Mouse (Mus musculus) lung, postnatal 0 days (tissue): Measurements from ENCODE around the gene H2-M5. TPM values are rescaled to one million over a fixed set of nuclear protein-coding genes. Genes with fewer than 3 reads are reported as not detected.

ENCODE experiments used
- ATAC-seq: fragments of 200-750 bp; cut with Nextera tagmentation; 2 replicates; pipeline ENCODE4 v1.8.0; 2017; ENCODE audit warnings: moderate library complexity
- DNase-seq: peaks from one replicate; pipeline ENCODE4 v3.0.0-alpha.2; 2016; ENCODE audit warnings: low spot score
- H3K27ac ChIP-seq: fragments of 300-500 bp; sonication (generic); 2 replicates; pipeline ENCODE4 v1.5.1; 2014; ENCODE audit warnings: antibody characterized with exemption, mild to moderate bottlenecking, low read length, mixed read lengths
- H3K27me3 ChIP-seq: fragments of 300-500 bp; sonication (generic); replicated peaks from 2 replicates; pipeline ENCODE4 v1.6.1; 2014; ENCODE audit warnings: low read length, mixed read lengths; ENCODE audit not compliant: insufficient read depth
- H3K36me3 ChIP-seq: fragments of 300-500 bp; sonication (generic); 2 replicates; pipeline ENCODE4 v1.6.1; 2014; ENCODE audit warnings: low read length, mixed read lengths; ENCODE audit not compliant: insufficient read depth
- H3K4me1 ChIP-seq: fragments of 300-500 bp; sonication (generic); 2 replicates; pipeline ENCODE4 v1.6.1; 2014; ENCODE audit warnings: antibody characterized with exemption, low read depth, low read length, mixed read lengths; ENCODE audit not compliant: insufficient read depth
- H3K4me2 ChIP-seq: fragments of 300-500 bp; sonication (generic); replicated peaks from 2 replicates; pipeline ENCODE4 v1.6.1; 2014; ENCODE audit warnings: low read depth, mild to moderate bottlenecking, low read length, moderate library complexity, mixed read lengths
- H3K4me3 ChIP-seq: fragments of 300-500 bp; sonication (generic); 2 replicates; pipeline ENCODE4 v1.5.1; 2014; ENCODE audit warnings: low read depth, low read length
- H3K9ac ChIP-seq: fragments of 300-500 bp; sonication (generic); replicated peaks from 2 replicates; pipeline ENCODE4 v1.6.1; 2014; ENCODE audit warnings: low read depth, mild to moderate bottlenecking
- H3K9me3 ChIP-seq: fragments of 300-500 bp; sonication (generic); 2 replicates; pipeline ENCODE4 v1.6.1; 2016; ENCODE audit warnings: low read length, mixed read lengths
- CTCF ChIP-seq: IDR thresholded peaks from 2 replicates; pipeline ENCODE4 v1.5.1; 2016; ENCODE audit warnings: antibody characterized with exemption, mild to moderate bottlenecking
- EP300 ChIP-seq: IDR thresholded peaks from 2 replicates; pipeline ENCODE4 v1.6.1; 2016; ENCODE audit warnings: antibody characterized with exemption, mild to moderate bottlenecking, control low read depth
- WGBS: fragments of 180-500 bp; shearing (Covaris S2); extraction: QIAGEN DNeasy Blood & Tissue Kit; methylation state at CpG from one replicate; pipeline ENCODE4 v1.1.7; 2014; 5-methylcytosine and 5-hydroxymethylcytosine counted together
- polyA plus RNA-seq: library from polyadenylated mRNA; unstranded; fragments of >200 nt; fragmentation: Nextera tagmentation; extraction: Ambion mirVana; gene quantifications from 2 replicates; pipeline ENCODE4 v1.2.1, GENCODE M21; 2015

Gene H2-M5
- polyA plus RNA-seq, 1 experiment from 2014 or later = 0.13 TPM

- peak; percentile 26 for DNase-seq
- peak overlapping the region; percentile 32; the same call in 1 of the 2 replicates for H3K9ac ChIP-seq
- peak overlapping the region; percentile 42 for H3K4me3 ChIP-seq
- H3K27ac ChIP-seq = no peak overlapping the region
- peak; percentile 55 for TF ChIP-seq CTCF
- no peak for TF ChIP-seq EP300
- peaks cover 22% of the 10 kb centered on the region; the same call in 1 of the 2 replicates for H3K27me3 ChIP-seq
- no peaks in the 10 kb centered on the region for H3K9me3 ChIP-seq
- H3K4me1 ChIP-seq = peaks cover 11% of the 10 kb centered on the region; the same call in 1 of the 2 replicates
- peak overlapping the region; percentile 85 for H3K4me2 ChIP-seq
- no peak for ATAC-seq
- no peaks in the 10 kb centered on the region for H3K36me3 ChIP-seq
- 2% methylated on average over 57 of the region's 62 CpGs for WGBS
These were observed 42.1 kb downstream of the H2-M5 start for GRCm38 (mm10) chr17:36947051-36947819.

GRCm38 (mm10) chr17:36944121-36944775 is 45.1 kb downstream of the H2-M5 start:
- Histone ChIP-seq H3K36me3 (no peaks in the 10 kb centered on the region), H3K4me2 (peak overlapping the region; percentile 71), H3K27me3 (peaks cover 22% of the 10 kb centered on the region; the same call in 1 of the 2 replicates), H3K27ac (no peak overlapping the region), H3K4me3 (peak overlapping the region; percentile 47; the same call in 1 of the 2 replicates), H3K9me3 (no peaks in the 10 kb centered on the region), H3K4me1 (peaks cover 6% of the 10 kb centered on the region; the same call in 1 of the 2 replicates), H3K9ac (no peak overlapping the region)
- 29% methylated on average over 9 of the region's 9 CpGs for WGBS
- ATAC-seq (no peak), DNase-seq (peak; percentile 13)
- TF ChIP-seq EP300 (no peak), CTCF (peak; percentile 45)

- H3K27ac ChIP-seq = 0 out of 2 replicates have a peak overlapping the region, but pooled peaks have one; percentile 89
- 27% methylated on average over 5 of the region's 5 CpGs for WGBS
- peak overlapping the region; percentile 71 for H3K4me2 ChIP-seq
- ATAC-seq (no peak), DNase-seq (no peak)
- no peaks in the 10 kb centered on the region for H3K9me3 ChIP-seq
- peak overlapping the region; percentile 55; the same call in 1 of the 2 replicates for H3K9ac ChIP-seq
- H3K36me3 ChIP-seq = no peaks in the 10 kb centered on the region
- peaks cover 22% of the 10 kb centered on the region; the same call in 1 of the 2 replicates for H3K27me3 ChIP-seq
- TF ChIP-seq CTCF = no peak
- TF ChIP-seq EP300 = no peak
- H3K4me3 ChIP-seq = peak overlapping the region; percentile 47
- peaks cover 6% of the 10 kb centered on the region; the same call in 1 of the 2 replicates for H3K4me1 ChIP-seq
These were observed 45.6 kb downstream of the H2-M5 start for GRCm38 (mm10) chr17:36943691-36944090.

- Histone ChIP-seq H3K4me2 (peak within 1 kb of the TSS; percentile 71), H3K27me3 (peaks cover 22% of the 10 kb centered on the region; the same call in 1 of the 2 replicates), H3K9me3 (no peaks in the 10 kb centered on the region), H3K4me3 (peak within 1 kb of the TSS; percentile 47), H3K36me3 (no peaks in the 10 kb centered on the region), H3K9ac (peak within 1 kb of the TSS; percentile 55), H3K27ac (peak within 1 kb of the TSS; percentile 89), H3K4me1 (peaks cover 6% of the 10 kb centered on the region; the same call in 1 of the 2 replicates)
- TF ChIP-seq EP300 = no peak
- peak; percentile 25; the same call in 1 of the 2 replicates for TF ChIP-seq CTCF
- 2% methylated on average over 56 of the region's 59 CpGs for WGBS
- DNase-seq (peak; percentile 86), ATAC-seq (peak; percentile 85)
These were observed 46.4 kb downstream of the H2-M5 start, which contains the start of gene Rnf39 for GRCm38 (mm10) chr17:36942791-36943471. Rnf39 (plus strand) TSS chr17:36942918.

DNA sequence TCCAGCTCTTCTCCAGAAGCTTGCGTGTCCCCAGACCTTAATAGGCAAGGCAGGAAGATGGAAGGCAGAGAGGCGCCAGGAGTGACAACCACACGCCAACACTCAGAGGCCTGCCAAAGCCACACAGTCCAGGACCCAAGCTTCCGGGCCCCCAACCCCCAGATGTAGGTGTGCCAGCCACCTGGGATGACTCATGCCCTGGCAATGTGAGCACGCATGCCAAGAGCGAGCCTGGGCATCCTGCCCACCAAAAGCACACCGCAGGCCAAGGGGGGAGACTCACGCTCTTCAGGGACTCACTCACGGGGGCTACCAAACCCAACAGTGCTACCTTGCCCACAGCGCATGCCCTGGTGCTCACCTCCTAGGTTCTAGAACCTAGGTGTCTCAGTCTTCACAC is 46.9 kb downstream of the H2-M5 start:
- no peaks in the 10 kb centered on the region for H3K36me3 ChIP-seq
- WGBS = 34% methylated on average over 10 of the region's 10 CpGs
- peaks cover 6% of the 10 kb centered on the region; the same call in 1 of the 2 replicates for H3K4me1 ChIP-seq
- TF ChIP-seq EP300 (peak; percentile 59; the same call in 1 of the 2 replicates), CTCF (no peak)
- no peak overlapping the region; the same call in 1 of the 2 replicates for H3K9ac ChIP-seq
- peak overlapping the region; percentile 71 for H3K4me2 ChIP-seq
- H3K9me3 ChIP-seq = no peaks in the 10 kb centered on the region
- peak overlapping the region; percentile 89 for H3K27ac ChIP-seq
- ATAC-seq (peak; percentile 93), DNase-seq (peak; percentile 87)
- H3K4me3 ChIP-seq = peak overlapping the region; percentile 47
- peaks cover 22% of the 10 kb centered on the region; the same call in 1 of the 2 replicates for H3K27me3 ChIP-seq
